Mouse (Mus musculus) gastrocnemius, adult 8-10 months (tissue): ENCODE results near the gene Zfp708. TPM values are rescaled to one million over a fixed set of nuclear protein-coding genes. Genes with fewer than 3 reads are reported as not detected.

Experiments
- total RNA-seq, 4 experiments: library from RNA; stranded (reverse); gene quantifications; 2 replicates each; pipeline ENCODE4 v1.2.4; 2022

Gene Zfp708
- total RNA-seq, 4 experiments from 2014 or later: 1.6 to 2.3 (median 1.9) TPM

Other genes starting within 250 kb of the Zfp708 start
- gene Gm10767, start 193.1 kb downstream of the Zfp708 start, total RNA-seq: 1 to 10 TPM in 1 of 4 experiments, under 1 TPM in 3; 0.56 to 1.0 (median 0.83) TPM
- gene Zfp712, start 36.8 kb downstream of the Zfp708 start, total RNA-seq: 1 to 10 TPM in 1 of 4 experiments, under 1 TPM in 3; 0.87 to 1.3 (median 0.95) TPM
- gene Gm28557, start 10.6 kb upstream of the Zfp708 start, total RNA-seq: 1 to 10 TPM; 1.0 to 2.2 (median 1.9) TPM
- under 1 TPM; 0.40 to 0.68 (median 0.53) TPM for gene Rslcan18, start 18.3 kb upstream of the Zfp708 start, total RNA-seq
- gene Zfp759, start 23.7 kb upstream of the Zfp708 start, total RNA-seq: 1 to 10 TPM; 5.3 to 7.1 (median 5.5) TPM
- 1 to 10 TPM; 1.8 to 2.9 (median 2.1) TPM for gene Rsl1, start 75.2 kb upstream of the Zfp708 start, total RNA-seq
- 1 to 10 TPM in 1 of 4 experiments, under 1 TPM in 3; 0.41 to 1.0 (median 0.70) TPM for gene Zfp455, start 96.5 kb upstream of the Zfp708 start, total RNA-seq
- gene Zfp458, start 180.5 kb upstream of the Zfp708 start, total RNA-seq: 1 to 10 TPM in 3 of 4 experiments, under 1 TPM in 1; 0.83 to 1.7 (median 1.2) TPM
- gene Zfp457, start 208.5 kb upstream of the Zfp708 start, total RNA-seq: 1 to 10 TPM; 3.9 to 6.5 (median 4.9) TPM
- gene Zfp595, start 234.6 kb upstream of the Zfp708 start, total RNA-seq: 1 to 10 TPM; 1.3 to 2.0 (median 1.5) TPM